ENCODE assay signal across 8 mouse cellular contexts in genomic region chr2:62046861-62047503, GRCm38 (mm10). TPM values are rescaled to one million over a fixed set of nuclear protein-coding genes. Genes with fewer than 3 reads are reported as not detected.
DNase-seq lines count a peak whose midpoint lies in the region; ATAC-seq and TF ChIP-seq lines count a peak whose summit lies in the region.

No protein-coding gene starts in this region.

- whole genome bisulfite sequencing in cerebellum, adult 2 months: 2% methylated on average over 10 of the region's 10 CpGs
- 13% methylated on average over 10 of the region's 10 CpGs for WGBS in liver, embryonic 15.5 days (ENCODE audit: insufficient replicate concordance)

- H3K27ac ChIP-seq in cerebellum, adult 2 months (ENCODE audit: insufficient read depth, low read length): peak overlapping the region; percentile 87
- H3K27ac ChIP-seq in liver, embryonic 15.5 days (replicated peaks): no peak overlapping the region

- H3K9me3 ChIP-seq in liver, embryonic 15.5 days (replicated peaks): no peaks in the 10 kb centered on the region

- peaks cover 2% of the 10 kb centered on the region; the same call in 1 of the 2 replicates for H3K4me1 ChIP-seq in cerebellum, adult 2 months (ENCODE audit: control insufficient read depth, insufficient read depth, low read length)
- no peaks in the 10 kb centered on the region for H3K4me1 ChIP-seq in liver, embryonic 15.5 days (replicated peaks)

- no peak overlapping the region for H3K9ac ChIP-seq in liver, embryonic 15.5 days

- peak overlapping the region; percentile 11 for H3K4me2 ChIP-seq in liver, embryonic 15.5 days

- H3K4me3 ChIP-seq in cerebellum, adult 2 months (replicated peaks; ENCODE audit: insufficient read depth, low read depth, low read length): peak overlapping the region; percentile 91
- H3K4me3 ChIP-seq in liver, embryonic 15.5 days (replicated peaks): no peak overlapping the region

- no peaks in the 10 kb centered on the region for H3K27me3 ChIP-seq in cerebellum, adult 2 months (ENCODE audit: control insufficient read depth, insufficient read depth, low read length)
- H3K27me3 ChIP-seq in liver, embryonic 15.5 days: peaks cover 23% of the 10 kb centered on the region

- TF ChIP-seq POLR2A in cerebellum, adult 2 months (IDR thresholded peaks at IDR 0.05; ENCODE audit: borderline replicate concordance, insufficient read depth, low read length): no peak

- ATAC-seq in liver, embryonic 15.5 days (ENCODE audit: insufficient read depth): no peak

- no peak for TF ChIP-seq CTCF in cerebellum, adult 2 months (IDR thresholded peaks at IDR 0.05; ENCODE audit: borderline replicate concordance, insufficient read depth, low read depth, low read length)

- no peaks in the 10 kb centered on the region for H3K36me3 ChIP-seq in liver, embryonic 15.5 days (replicated peaks)

- DNase-seq in cerebellum, adult 2 months: no peak
- no peak for DNase-seq in cerebellum, adult 11 months
- DNase-seq in right cerebral cortex, postnatal 10 days (ENCODE audit: low spot score in 2 of 2): peak; percentile 31 to 48
- no peak for DNase-seq in right cerebral cortex, adult 18-20 months
- peak; percentile 22 for DNase-seq in telencephalon, adult 2 months (ENCODE audit: low read depth, low spot score)
- DNase-seq in MN1 (ENCODE audit: low spot score): no peak
- DNase-seq in urinary bladder, postnatal 36 days (ENCODE audit: low spot score in 2 of 2): no peak

RNA-seq across cellular contexts. Expression of gene Slc4a10, which starts 0.7 kb away (rescaled TPM):
- polyA plus RNA-seq in cerebellum, adult 2 months (2012; rRNA removed): 69.8 and 81.1 TPM in 2 replicates
- polyA plus RNA-seq in liver, embryonic 15.5 days (2015; fragmentation: Nextera tagmentation; extraction: Ambion mirVana): 0.02 TPM in 2 replicates

Comparison
In these comparisons a context has a peak if more than half of its experiments do, and no peak if none do; other contexts are left out.
1. DNase-seq: peak in right cerebral cortex, postnatal 10 days (2 of 2) and telencephalon, adult 2 months (single experiment); none in cerebellum, adult 2 months (0 of 2), cerebellum, adult 11 months (single experiment), right cerebral cortex, adult 18-20 months (single experiment), MN1 (single experiment) and urinary bladder, postnatal 36 days (0 of 2).
2. RNA of gene Slc4a10, which starts 0.7 kb away (polyA plus RNA-seq): 69.8 to 81.1 TPM in cerebellum, adult 2 months; 0.02 TPM in liver, embryonic 15.5 days; every median in the first group is over 10 times any median in the second.